Comparison of ENCODE assay signal across 9 mouse cellular contexts in the genomic region with DNA sequence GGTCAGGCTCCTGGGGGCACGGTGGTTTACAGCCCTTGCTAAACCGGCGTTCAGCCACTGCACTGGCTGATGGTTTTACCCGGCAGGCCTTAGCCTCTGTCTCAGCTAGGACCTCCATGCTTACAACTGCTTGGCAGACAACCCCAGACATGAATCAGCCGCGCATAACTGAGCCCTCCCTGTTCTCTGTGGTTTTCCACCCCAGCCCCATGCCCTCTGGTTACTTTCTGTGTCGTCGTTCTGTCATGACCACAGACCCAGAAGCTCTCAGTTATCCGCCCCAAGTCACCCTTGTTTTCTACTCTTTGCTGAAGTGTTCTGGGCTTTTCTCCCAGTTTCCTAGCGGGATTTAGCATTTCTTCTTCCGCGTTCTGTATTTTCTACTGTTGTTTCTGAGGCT. TPM values are rescaled to one million over a fixed set of nuclear protein-coding genes. Genes with fewer than 3 reads are reported as not detected.
A peak's percentile ranks its signal among the peaks of the same experiment; 100 is the strongest.
DNase-seq lines count a peak whose midpoint lies in the region; ATAC-seq and TF ChIP-seq lines count a peak whose summit lies in the region.
"Had no signal": no experiment of that assay in that cellular context is flagged by ENCODE, and none has a peak within 500 bp of the region (broad histone marks: within the 10 kb centered on the region; RNA-seq: fewer than 3 reads in every experiment).

No protein-coding gene starts in this region.

- no peaks in the 10 kb centered on the region for H3K36me3 ChIP-seq in embryonic facial prominence, embryonic 12.5 days
- H3K36me3 ChIP-seq in embryonic facial prominence, embryonic 10.5 days (replicated peaks) = no peaks in the 10 kb centered on the region
- no peaks in the 10 kb centered on the region for H3K36me3 ChIP-seq in lung, postnatal 0 days (ENCODE audit: insufficient read depth, low read length)
- no peaks in the 10 kb centered on the region for H3K36me3 ChIP-seq in embryonic facial prominence, embryonic 15.5 days
- no peaks in the 10 kb centered on the region for H3K36me3 ChIP-seq in small intestine, adult 2 months (ENCODE audit: control insufficient read depth, insufficient read depth, low read length)
- H3K36me3 ChIP-seq in hindbrain, embryonic 10.5 days = no peaks in the 10 kb centered on the region

- 41% methylated on average over 12 of the region's 12 CpGs for WGBS in embryonic facial prominence, embryonic 12.5 days
- WGBS in embryonic facial prominence, embryonic 10.5 days = 53% methylated on average over 12 of the region's 12 CpGs
- WGBS in lung, postnatal 0 days = 62% methylated on average over 12 of the region's 12 CpGs
- 62% methylated on average over 12 of the region's 12 CpGs for WGBS in lung, adult 2 months
- WGBS in embryonic facial prominence, embryonic 15.5 days = 37% methylated on average over 12 of the region's 12 CpGs
- 60% methylated on average over 12 of the region's 12 CpGs for WGBS in small intestine, adult 2 months
- WGBS in hindbrain, embryonic 10.5 days = 60% methylated on average over 12 of the region's 12 CpGs

- peaks cover 4% of the 10 kb centered on the region; the same call in 1 of the 2 replicates for H3K27me3 ChIP-seq in embryonic facial prominence, embryonic 12.5 days
- peaks cover 11% of the 10 kb centered on the region for H3K27me3 ChIP-seq in embryonic facial prominence, embryonic 10.5 days (replicated peaks; ENCODE audit: low read depth, poor library complexity, severe bottlenecking)
- H3K27me3 ChIP-seq in lung, postnatal 0 days (replicated peaks; ENCODE audit: insufficient read depth, low read length) = no peaks in the 10 kb centered on the region
- no peaks in the 10 kb centered on the region for H3K27me3 ChIP-seq in embryonic facial prominence, embryonic 15.5 days
- no peaks in the 10 kb centered on the region for H3K27me3 ChIP-seq in small intestine, adult 2 months (ENCODE audit: control insufficient read depth, insufficient read depth, low read length)
- no peaks in the 10 kb centered on the region for H3K27me3 ChIP-seq in hindbrain, embryonic 10.5 days (ENCODE audit: insufficient read depth, poor library complexity, severe bottlenecking)

- TF ChIP-seq CTCF in lung, postnatal 0 days (IDR thresholded peaks at IDR 0.05) = no peak
- TF ChIP-seq CTCF in lung, adult 2 months (IDR thresholded peaks at IDR 0.05; ENCODE audit: insufficient read depth, low read length) = no peak
- no peak for TF ChIP-seq CTCF in small intestine, adult 2 months (IDR thresholded peaks at IDR 0.05; ENCODE audit: extremely low read depth, insufficient read length, insufficient replicate concordance, low read depth, low read length)

- H3K9ac ChIP-seq in embryonic facial prominence, embryonic 12.5 days = no peak overlapping the region
- no peak overlapping the region for H3K9ac ChIP-seq in lung, postnatal 0 days (replicated peaks; ENCODE audit: low read depth)
- no peak overlapping the region for H3K9ac ChIP-seq in embryonic facial prominence, embryonic 15.5 days

- TF ChIP-seq POLR2A in lung, adult 2 months (IDR thresholded peaks at IDR 0.05; ENCODE audit: borderline replicate concordance, extremely low read depth, low read depth, low read length) = no peak
- TF ChIP-seq POLR2A in small intestine, adult 2 months (IDR thresholded peaks at IDR 0.05; ENCODE audit: low read depth, low read length) = no peak

- H3K4me2 ChIP-seq in embryonic facial prominence, embryonic 12.5 days (replicated peaks) = no peak overlapping the region
- H3K4me2 ChIP-seq in lung, postnatal 0 days (replicated peaks; ENCODE audit: low read depth, low read length) = no peak overlapping the region
- H3K4me2 ChIP-seq in embryonic facial prominence, embryonic 15.5 days (replicated peaks) = no peak overlapping the region

- no peak for DNase-seq in embryonic facial prominence, embryonic 10.5 days (ENCODE audit: low spot score)
- DNase-seq in lung, postnatal 0 days (ENCODE audit: low spot score) = no peak
- no peak for DNase-seq in lung, adult 2 months
- no peak for DNase-seq in hindbrain, embryonic 10.5 days (ENCODE audit: low spot score)
- DNase-seq: right cerebral cortex, adult 18-20 months had no signal

- no peak for ATAC-seq in embryonic facial prominence, embryonic 12.5 days (ENCODE audit: insufficient number of reproducible peaks, insufficient read depth, low FRiP score, low TSS enrichment)
- 0 out of 2 replicates have a peak, but pooled peaks have one; percentile 20 for ATAC-seq in lung, postnatal 0 days
- peak; percentile 71; the same call in 1 of the 2 replicates for ATAC-seq in embryonic facial prominence, embryonic 15.5 days (ENCODE audit: insufficient number of reproducible peaks, low FRiP score, low TSS enrichment, low read depth)
- ATAC-seq in frontal cortex, adult (ENCODE audit: low TSS enrichment) = no peak

- H3K27ac ChIP-seq in embryonic facial prominence, embryonic 12.5 days = 0 out of 2 replicates have a peak overlapping the region, but pooled peaks have one; percentile 2
- no peak overlapping the region for H3K27ac ChIP-seq in embryonic facial prominence, embryonic 10.5 days (replicated peaks)
- H3K27ac ChIP-seq in lung, postnatal 0 days (ENCODE audit: low read length) = no peak overlapping the region; the same call in 1 of the 2 replicates
- peak overlapping the region; percentile 66 for H3K27ac ChIP-seq in embryonic facial prominence, embryonic 15.5 days (replicated peaks)
- peak overlapping the region; percentile 76 for H3K27ac ChIP-seq in small intestine, adult 2 months (ENCODE audit: insufficient read depth, low read depth, low read length)
- no peak overlapping the region for H3K27ac ChIP-seq in hindbrain, embryonic 10.5 days

- peaks cover 5% of the 10 kb centered on the region; the same call in 1 of the 2 replicates for H3K4me1 ChIP-seq in embryonic facial prominence, embryonic 12.5 days
- H3K4me1 ChIP-seq in embryonic facial prominence, embryonic 10.5 days = 0 out of 2 replicates have a peak, but pooled peaks cover 9% of the 10 kb centered on the region
- peaks cover 7% of the 10 kb centered on the region; the same call in 1 of the 2 replicates for H3K4me1 ChIP-seq in lung, postnatal 0 days (ENCODE audit: insufficient read depth, low read depth, low read length)
- peaks cover 14% of the 10 kb centered on the region for H3K4me1 ChIP-seq in lung, adult 2 months (ENCODE audit: control insufficient read depth, insufficient read depth, low read length)
- peaks cover 41% of the 10 kb centered on the region for H3K4me1 ChIP-seq in embryonic facial prominence, embryonic 15.5 days
- peaks cover 12% of the 10 kb centered on the region; the same call in 1 of the 2 replicates for H3K4me1 ChIP-seq in small intestine, adult 2 months (ENCODE audit: control insufficient read depth, insufficient read depth, insufficient read length, low read length)
- peaks cover 6% of the 10 kb centered on the region for H3K4me1 ChIP-seq in hindbrain, embryonic 10.5 days (replicated peaks)

- H3K4me3 ChIP-seq in embryonic facial prominence, embryonic 12.5 days = no peak overlapping the region
- no peak overlapping the region for H3K4me3 ChIP-seq in embryonic facial prominence, embryonic 10.5 days
- H3K4me3 ChIP-seq in lung, postnatal 0 days (ENCODE audit: low read depth, low read length) = no peak overlapping the region
- H3K4me3 ChIP-seq in lung, adult 2 months (replicated peaks; ENCODE audit: extremely low read depth, low read depth, low read length) = no peak overlapping the region
- H3K4me3 ChIP-seq in embryonic facial prominence, embryonic 15.5 days (replicated peaks) = no peak overlapping the region
- no peak overlapping the region for H3K4me3 ChIP-seq in small intestine, adult 2 months (ENCODE audit: low read depth, low read length)
- no peak overlapping the region for H3K4me3 ChIP-seq in hindbrain, embryonic 10.5 days

- no peak for TF ChIP-seq EP300 in lung, postnatal 0 days (IDR thresholded peaks at IDR 0.05)

- no peaks in the 10 kb centered on the region for H3K9me3 ChIP-seq in embryonic facial prominence, embryonic 12.5 days
- no peaks in the 10 kb centered on the region for H3K9me3 ChIP-seq in embryonic facial prominence, embryonic 10.5 days
- H3K9me3 ChIP-seq in lung, postnatal 0 days (ENCODE audit: low read length) = no peaks in the 10 kb centered on the region
- H3K9me3 ChIP-seq in embryonic facial prominence, embryonic 15.5 days (replicated peaks) = no peaks in the 10 kb centered on the region
- no peaks in the 10 kb centered on the region for H3K9me3 ChIP-seq in hindbrain, embryonic 10.5 days

RNA-seq across cellular contexts. Expression of a gene that starts 40.2 kb away (rescaled TPM):
- 17.0 and 17.5 TPM in 2 replicates for polyA plus RNA-seq in embryonic facial prominence, embryonic 12.5 days (2016; fragmentation: Nextera tagmentation; extraction: Ambion mirVana)
- polyA plus RNA-seq in embryonic facial prominence, embryonic 10.5 days (2016; fragmentation: Nextera tagmentation; extraction: Ambion mirVana) = 4.4 and 4.9 TPM in 2 replicates
- 756 and 780 TPM in 2 replicates for polyA plus RNA-seq in lung, postnatal 0 days (2015; fragmentation: Nextera tagmentation; extraction: Ambion mirVana)
- 2,523 and 4,787 TPM in 2 replicates for polyA plus RNA-seq in lung, adult 2 months (2012; rRNA removed)
- polyA plus RNA-seq in embryonic facial prominence, embryonic 15.5 days (2015; fragmentation: Nextera tagmentation; extraction: Ambion mirVana) = 107 and 116 TPM in 2 replicates
- 664 and 1,449 TPM in 2 replicates for polyA plus RNA-seq in small intestine, adult 2 months (2012; rRNA removed)
- polyA plus RNA-seq in hindbrain, embryonic 10.5 days (2016; fragmentation: Nextera tagmentation; extraction: Ambion mirVana) = 8.0 and 25.9 TPM in 2 replicates

RNA-seq across cellular contexts. Expression of a gene that starts 57.7 kb away (rescaled TPM):
- 76.4 and 78.9 TPM in 2 replicates for polyA plus RNA-seq in embryonic facial prominence, embryonic 12.5 days (2016; fragmentation: Nextera tagmentation; extraction: Ambion mirVana)
- polyA plus RNA-seq in embryonic facial prominence, embryonic 10.5 days (2016; fragmentation: Nextera tagmentation; extraction: Ambion mirVana) = 94.3 and 96.0 TPM in 2 replicates
- polyA plus RNA-seq in lung, postnatal 0 days (2015; fragmentation: Nextera tagmentation; extraction: Ambion mirVana) = 23.6 and 26.2 TPM in 2 replicates
- polyA plus RNA-seq in lung, adult 2 months (2012; rRNA removed) = 18.2 and 18.6 TPM in 2 replicates
- polyA plus RNA-seq in embryonic facial prominence, embryonic 15.5 days (2015; fragmentation: Nextera tagmentation; extraction: Ambion mirVana) = 52.2 and 53.8 TPM in 2 replicates
- polyA plus RNA-seq in small intestine, adult 2 months (2012; rRNA removed) = 1.5 and 7.6 TPM in 2 replicates
- 71.6 and 91.1 TPM in 2 replicates for polyA plus RNA-seq in hindbrain, embryonic 10.5 days (2016; fragmentation: Nextera tagmentation; extraction: Ambion mirVana)

RNA-seq across cellular contexts. Expression of a gene that starts 57.8 kb away (rescaled TPM):
- 32.7 and 33.8 TPM in 2 replicates for polyA plus RNA-seq in embryonic facial prominence, embryonic 12.5 days (2016; fragmentation: Nextera tagmentation; extraction: Ambion mirVana)
- polyA plus RNA-seq in embryonic facial prominence, embryonic 10.5 days (2016; fragmentation: Nextera tagmentation; extraction: Ambion mirVana) = 36.5 and 37.5 TPM in 2 replicates
- polyA plus RNA-seq in lung, postnatal 0 days (2015; fragmentation: Nextera tagmentation; extraction: Ambion mirVana) = 11.6 and 13.6 TPM in 2 replicates
- 8.0 and 9.6 TPM in 2 replicates for polyA plus RNA-seq in lung, adult 2 months (2012; rRNA removed)
- polyA plus RNA-seq in embryonic facial prominence, embryonic 15.5 days (2015; fragmentation: Nextera tagmentation; extraction: Ambion mirVana) = 30.5 and 31.1 TPM in 2 replicates
- polyA plus RNA-seq in small intestine, adult 2 months (2012; rRNA removed) = 9.6 and 10.9 TPM in 2 replicates
- polyA plus RNA-seq in hindbrain, embryonic 10.5 days (2016; fragmentation: Nextera tagmentation; extraction: Ambion mirVana) = 35.9 and 39.6 TPM in 2 replicates

Comparison
In these comparisons a context has a peak if more than half of its experiments do, and no peak if none do; other contexts are left out.
1. ATAC-seq: peak in lung, postnatal 0 days (single experiment) and embryonic facial prominence, embryonic 15.5 days (single experiment); none in embryonic facial prominence, embryonic 12.5 days (single experiment) and frontal cortex, adult (single experiment).
2. H3K27ac ChIP-seq: peak in embryonic facial prominence, embryonic 12.5 days (single experiment), embryonic facial prominence, embryonic 15.5 days (single experiment) and small intestine, adult 2 months (single experiment); none in embryonic facial prominence, embryonic 10.5 days (single experiment), lung, postnatal 0 days (single experiment) and hindbrain, embryonic 10.5 days (single experiment).